Mouse (Mus musculus) 3T3-L1 (cell line): ENCODE data around the gene Rnf121.
A peak's percentile ranks its signal among the peaks of the same experiment; 100 is the strongest.

Experiments used
- DNase-seq: peaks from one replicate; pipeline ENCODE4 v3.0.0-alpha.2; 2015; ENCODE audit warnings: low read depth, low spot score

Rnf121 gene

DNA sequence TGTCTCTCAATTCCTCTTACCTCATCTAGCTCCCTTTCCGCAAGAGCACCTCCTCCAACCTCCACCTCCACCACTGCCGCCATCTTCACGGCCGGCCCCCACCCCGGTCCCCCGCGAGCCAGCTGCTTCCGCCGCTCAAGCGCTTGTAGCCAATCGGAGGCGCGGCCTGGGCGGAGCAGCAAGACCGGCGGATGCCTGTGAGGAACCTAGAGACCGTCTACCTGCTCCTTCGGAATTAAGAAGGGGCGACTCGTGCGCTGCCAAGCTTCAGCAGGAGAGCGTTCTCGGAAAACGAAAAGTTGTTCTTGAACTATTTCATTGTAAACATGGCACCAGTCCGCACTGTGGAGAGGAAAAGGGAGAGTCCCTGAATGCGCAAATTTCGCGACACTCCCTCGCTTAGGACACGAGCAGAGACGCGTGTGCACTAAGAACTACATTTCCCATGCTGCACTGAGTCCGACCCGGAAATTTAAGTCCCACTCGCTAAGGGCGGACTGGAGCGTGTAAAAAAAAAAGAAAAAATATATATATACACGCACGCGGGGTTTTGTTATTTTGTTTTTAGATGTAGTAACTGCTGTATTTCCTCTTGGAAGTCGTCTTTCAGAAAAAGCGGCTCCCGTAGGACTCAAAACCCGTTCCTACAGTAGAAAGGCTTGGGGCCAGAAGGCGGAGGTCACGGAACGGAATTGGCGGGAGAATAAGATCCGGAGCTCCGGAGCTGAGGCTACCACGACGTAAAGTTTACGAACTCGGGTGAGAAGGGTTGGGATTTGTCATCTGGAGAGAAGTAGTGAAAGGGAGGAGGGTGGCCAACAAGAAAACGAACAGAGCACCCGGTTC lies at the start of gene Rnf121, which contains the start of the genes Xndc1 and Xntrpc:
Gene Rnf121 (minus strand): TSS at position 424 of the 846 bp plus-strand sequence.
Gene Xndc1 (plus strand): TSS at position 466 of the 846 bp plus-strand sequence.
Gene Xntrpc (plus strand): TSS at position 668 of the 846 bp plus-strand sequence.
- peak; percentile 91 for DNase-seq

DNA sequence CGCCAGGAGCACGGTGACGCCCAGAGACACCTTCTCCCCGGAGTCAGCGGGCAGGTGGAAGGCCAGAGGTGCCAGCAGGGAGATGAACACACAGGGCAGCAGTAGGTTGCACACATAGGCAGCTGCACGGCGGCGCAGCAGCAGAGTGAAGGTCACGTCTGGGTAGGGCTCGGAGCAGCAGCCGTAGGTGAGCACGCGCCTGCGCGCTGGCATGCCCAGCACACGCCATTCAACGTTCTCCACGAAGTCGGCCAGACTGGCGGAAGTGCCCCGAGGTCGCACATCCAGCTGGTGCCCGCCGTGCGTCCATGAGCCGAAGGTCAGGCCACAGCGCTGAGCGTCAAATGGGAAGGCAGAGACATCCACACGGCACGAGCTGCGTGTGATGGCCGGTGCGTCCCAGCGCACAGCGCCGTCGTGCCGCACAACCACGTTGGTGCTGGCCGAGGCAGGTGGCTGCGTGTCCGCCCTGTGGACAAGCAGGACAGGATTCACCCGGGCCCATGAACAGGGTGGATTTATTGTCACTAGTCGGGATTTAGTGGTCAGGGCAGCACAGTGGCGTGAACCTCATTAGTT lies 48.0 kb upstream of the Rnf121 start:
- no peak for DNase-seq

DNA sequence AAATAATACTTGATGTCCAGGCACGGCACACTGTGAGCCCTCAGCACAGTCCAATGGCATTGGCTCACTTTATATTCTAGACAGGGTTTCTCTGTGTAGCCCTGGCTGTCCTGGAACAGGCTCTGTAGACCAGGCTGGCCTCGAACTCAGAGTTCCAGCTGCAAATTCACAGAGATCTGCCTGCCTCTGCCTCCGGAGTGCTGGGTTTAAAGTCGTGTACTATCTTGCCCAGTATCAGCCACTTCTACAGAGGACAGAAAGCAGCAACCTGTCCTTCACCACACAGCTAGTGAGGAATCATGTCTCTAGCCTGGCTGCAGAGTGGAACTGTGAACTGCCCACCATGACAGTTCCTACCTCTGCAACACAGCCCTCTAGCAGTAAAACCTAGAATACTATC lies 44.5 kb upstream of the Rnf121 start:
- no peak for DNase-seq

DNA sequence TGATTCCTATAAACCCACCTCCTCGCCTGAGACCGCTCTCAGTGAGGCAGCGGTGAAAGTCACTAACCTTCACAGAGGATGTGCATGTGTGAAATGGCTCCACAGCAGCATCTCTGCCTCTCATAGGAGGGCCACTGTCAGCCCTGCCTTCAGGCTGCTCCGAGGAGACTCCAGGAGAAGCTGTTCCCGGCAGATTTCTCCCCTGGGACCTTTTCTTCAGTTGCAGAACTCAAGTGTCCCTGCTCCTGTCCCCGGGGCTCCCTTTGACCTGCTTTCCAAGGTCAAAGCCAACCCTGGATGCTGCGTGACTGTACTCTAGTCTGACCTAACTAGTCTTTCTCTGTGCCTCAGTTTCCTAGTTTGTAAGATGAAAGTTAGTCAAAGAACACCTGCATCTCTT lies 43.9 kb upstream of the Rnf121 start, which contains the start of gene Art5:
Gene Art5 (minus strand): TSS at position 319 of the 400 bp plus-strand sequence.
- no peak for DNase-seq

DNA sequence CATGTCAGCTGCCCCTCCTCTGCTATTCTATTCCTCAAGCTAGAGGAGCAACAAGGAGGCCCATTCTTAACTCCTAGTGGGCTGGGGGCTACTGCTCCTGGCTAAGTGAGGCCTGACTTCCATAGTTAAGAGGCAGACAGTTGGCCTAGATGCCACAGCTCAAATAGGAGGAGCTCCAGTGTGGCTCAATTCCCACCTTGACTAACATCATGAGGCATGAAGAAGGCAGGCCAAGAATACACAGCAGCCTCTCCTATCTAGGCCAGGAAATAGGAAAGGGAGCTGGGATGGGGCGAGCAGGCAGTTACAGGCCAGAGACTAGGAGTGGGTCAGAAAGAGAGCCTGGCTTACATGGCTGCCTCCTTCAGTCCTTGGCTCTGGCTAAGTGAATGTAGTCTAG lies 42.9 kb upstream of the Rnf121 start:
- no peak for DNase-seq

DNA sequence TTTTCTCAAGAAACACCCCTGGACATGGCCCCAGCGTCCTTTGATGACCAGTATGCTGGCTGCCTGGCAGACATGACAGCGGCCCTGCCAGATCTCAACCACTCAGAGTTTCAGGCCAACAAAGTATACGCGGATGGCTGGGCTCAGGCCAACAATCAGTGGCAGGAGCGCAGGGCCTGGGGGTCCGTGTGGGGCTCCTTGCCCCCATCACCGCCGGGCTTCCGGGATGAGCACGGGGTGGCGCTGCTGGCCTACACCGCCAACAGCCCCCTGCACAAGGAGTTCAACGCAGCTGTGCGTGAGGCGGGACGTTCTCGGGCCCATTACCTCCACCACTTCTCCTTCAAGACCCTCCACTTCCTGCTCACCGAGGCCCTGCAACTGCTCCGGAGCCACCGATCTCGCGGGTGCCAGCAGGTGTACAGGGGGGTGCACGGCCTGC lies 41.5 kb upstream of the Rnf121 start:
- DNase-seq: no peak

DNA sequence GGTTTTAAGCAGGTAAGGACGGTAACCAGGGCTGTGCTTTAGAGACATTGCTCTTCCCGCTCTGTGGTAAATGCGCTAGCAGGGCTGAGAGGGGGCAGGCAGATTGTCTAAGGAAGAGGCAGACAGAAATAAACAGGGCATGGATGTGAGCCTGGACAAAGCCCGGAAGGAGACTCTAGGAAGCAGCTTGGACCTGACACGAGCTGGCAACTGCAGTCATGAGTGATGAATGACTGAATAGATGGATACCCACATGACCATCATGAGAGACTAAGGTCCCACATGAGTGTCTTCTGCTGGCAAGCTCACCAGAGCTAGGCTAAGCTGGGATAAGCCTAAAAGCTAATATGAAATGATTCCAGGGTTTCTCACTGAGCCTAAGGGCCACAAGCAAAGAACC lies 38.9 kb upstream of the Rnf121 start:
- no peak for DNase-seq

DNA sequence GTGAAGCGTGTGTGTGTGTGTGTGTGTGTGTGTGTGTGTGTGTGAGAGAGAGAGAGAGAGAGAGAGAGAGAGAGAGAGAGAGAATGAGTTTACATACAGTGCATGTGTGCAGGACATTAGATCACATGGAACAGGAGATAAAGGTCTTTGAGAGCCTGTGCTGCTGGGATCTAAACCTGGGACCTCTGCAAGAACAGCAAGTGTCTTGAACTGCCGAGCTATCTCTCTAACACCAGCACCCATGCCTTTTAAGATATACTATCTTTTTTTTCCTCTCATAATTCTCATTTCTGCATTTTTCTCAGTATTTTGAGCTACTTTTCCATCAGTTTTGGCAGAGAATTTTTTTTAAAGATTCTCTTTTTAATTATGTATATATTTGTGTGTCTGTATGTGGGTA lies 38.3 kb upstream of the Rnf121 start:
- no peak for DNase-seq

DNA sequence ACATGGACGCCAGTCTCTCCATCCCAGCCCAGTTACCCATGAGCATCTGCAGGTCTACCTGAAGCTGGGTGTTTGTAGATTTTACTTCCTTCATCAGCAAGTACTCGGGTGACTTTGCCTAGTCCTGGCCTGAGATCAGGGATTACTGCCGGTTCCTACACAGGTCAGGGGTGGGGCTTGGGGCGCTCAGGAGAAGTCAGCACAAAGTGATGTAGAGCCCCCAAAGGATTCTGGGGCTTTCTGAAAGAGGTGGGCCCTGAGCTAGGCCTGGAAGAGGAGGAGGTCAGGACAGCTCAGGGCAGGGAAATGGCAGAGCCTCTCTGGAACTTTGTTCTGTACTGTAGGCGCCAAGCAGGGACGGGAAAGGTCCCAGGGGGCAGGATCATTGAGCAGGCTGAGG lies 37.4 kb upstream of the Rnf121 start:
- no peak for DNase-seq

DNA sequence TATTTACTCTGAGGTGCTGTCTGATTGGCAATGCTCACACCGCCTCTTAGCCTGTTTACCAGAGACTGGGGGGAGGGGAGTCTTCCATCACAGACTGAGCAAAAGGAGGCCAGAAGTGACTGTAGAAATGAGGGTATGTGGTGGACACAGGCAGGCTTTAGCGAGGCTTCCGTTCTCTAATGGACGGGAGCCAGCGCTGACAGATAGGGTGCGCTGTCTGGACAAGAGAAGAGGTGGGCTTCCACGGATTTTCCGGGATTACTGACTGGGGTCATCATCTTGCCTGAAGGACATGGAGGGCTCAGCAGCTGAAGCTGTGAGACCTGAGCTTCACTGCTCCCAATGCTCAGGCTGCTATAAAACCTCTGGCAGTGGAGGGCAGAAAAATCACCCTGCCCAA lies 37.0 kb upstream of the Rnf121 start:
- DNase-seq: no peak

DNA sequence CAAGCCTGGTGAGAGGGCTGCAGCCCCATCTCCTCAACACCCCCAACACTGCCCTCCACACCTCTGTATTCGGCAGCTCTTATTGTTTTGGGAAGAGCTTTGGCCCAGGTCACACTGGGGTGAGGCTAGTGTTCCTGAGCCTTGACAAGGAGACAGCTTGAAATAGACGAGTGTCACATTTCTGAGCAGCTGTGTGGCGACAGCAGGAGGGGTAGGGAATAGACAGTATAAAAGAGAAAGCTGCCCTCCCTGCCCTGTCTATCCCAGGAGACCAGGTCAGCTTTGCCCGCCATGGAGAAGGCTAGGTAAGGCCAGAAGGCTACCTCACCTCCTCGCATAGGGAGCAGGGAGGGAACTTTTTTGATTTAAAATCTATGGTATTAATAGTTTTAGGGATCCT lies 36.2 kb upstream of the Rnf121 start, which contains the start of gene Art1:
Gene Art1 (plus strand): TSS at position 257 of the 400 bp plus-strand sequence.
- no peak for DNase-seq

DNA sequence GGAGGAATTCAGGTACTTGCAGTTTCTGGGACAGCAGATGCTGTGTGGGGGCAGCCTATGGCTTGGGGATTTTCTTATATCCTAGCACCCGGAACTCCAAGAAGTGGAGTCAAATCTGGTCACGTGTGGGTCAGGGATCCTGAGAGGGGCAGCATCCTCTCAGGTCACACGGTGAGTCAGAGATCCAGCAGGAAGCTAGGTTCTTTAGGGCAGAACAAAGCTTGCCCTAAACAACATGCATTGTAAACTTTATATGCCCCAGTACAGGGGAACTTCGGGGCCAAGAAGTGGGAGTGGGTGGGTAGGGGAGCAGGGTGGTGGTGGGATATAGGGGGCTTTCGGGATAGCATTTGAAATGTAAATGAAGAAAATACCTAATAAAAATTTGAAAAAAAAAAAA lies 35.6 kb upstream of the Rnf121 start:
- no peak for DNase-seq

DNA sequence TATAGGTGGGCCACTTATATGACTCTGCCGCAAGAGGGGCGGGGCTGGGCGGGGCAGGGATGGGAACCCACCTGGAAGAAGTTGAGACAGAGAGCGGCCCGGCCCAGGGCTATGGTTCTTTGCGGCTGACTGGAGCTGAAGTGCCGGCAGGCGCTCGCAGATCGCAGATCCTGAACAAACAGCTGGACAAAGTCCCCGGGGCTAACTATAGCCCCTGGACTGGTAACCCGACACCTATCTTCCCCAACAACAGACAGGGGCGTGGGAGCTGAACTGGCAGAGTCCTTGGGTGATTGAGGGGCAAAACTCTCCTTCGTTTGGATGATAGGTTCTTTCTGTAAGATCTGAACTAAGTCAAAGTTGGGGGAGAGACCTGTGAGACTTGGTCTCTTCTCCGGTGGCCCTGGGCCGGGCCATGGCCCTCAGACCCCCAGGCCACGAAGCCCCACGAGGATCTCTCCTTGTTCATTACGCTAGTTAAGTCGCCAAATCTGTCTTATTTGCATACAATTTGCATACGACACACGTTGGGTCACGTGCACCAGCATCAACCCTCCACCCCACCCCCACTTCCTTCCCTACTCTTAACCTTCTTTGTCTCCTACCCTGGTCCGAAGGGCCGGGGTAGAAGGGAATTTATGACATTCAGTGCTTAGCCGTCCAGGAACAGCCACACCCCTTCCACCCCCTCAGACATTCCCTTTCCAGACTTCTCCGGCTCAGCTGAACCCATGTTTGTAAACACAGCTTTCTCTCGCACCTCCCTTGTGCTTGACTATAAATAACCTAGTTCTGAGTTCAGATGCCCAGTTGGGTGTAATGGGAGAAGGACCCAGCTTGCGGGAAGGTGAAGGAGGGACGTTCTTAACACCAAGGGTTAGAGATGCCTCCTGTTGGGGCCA lies 34.7 kb upstream of the Rnf121 start:
- no peak for DNase-seq

DNA sequence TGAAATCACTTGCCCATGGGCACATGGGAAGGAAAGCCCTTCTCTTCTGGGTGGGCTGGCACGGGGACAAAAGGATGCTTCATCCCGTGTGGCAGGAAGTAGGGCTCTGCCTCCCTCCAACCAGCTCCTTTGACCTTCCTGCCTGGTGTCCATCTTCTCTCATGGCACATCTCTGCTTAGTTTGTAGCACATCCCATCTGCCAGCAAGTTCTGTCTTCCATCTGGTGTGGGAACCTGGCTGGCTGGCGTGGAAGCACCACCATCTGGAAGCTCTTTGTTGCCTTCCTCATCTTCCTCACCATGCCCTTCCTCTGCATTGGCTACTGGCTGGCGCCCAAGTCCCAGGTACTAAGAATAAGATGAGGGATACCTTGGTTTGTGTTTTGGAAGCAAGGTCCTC lies 22.1 kb upstream of the Rnf121 start:
- DNase-seq: no peak

DNA sequence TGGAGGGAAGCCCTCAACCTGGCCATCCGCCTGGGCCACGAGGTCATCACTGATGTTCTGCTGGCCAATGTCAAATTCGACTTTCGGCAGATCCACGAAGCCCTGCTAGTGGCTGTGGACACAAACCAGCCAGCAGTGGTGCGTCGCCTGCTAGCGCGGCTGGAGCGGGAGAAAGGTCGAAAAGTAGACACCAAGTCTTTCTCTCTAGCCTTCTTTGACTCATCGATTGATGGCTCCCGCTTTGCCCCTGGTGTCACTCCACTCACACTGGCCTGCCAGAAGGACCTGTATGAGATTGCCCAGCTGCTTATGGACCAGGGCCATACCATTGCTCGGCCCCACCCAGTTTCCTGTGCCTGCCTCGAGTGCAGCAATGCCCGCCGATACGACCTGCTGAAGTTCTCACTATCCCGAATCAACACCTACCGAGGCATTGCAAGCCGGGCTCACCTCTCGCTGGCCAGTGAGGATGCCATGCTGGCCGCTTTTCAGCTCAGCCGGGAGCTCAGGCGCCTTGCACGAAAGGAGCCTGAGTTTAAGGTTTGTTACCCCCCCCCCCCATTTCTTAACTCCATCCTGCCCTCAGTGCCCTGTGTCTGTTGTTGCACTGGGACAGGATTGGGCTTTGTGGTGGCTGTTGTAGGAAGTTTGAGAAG lies 18.9 kb upstream of the Rnf121 start:
- no peak for DNase-seq

DNA sequence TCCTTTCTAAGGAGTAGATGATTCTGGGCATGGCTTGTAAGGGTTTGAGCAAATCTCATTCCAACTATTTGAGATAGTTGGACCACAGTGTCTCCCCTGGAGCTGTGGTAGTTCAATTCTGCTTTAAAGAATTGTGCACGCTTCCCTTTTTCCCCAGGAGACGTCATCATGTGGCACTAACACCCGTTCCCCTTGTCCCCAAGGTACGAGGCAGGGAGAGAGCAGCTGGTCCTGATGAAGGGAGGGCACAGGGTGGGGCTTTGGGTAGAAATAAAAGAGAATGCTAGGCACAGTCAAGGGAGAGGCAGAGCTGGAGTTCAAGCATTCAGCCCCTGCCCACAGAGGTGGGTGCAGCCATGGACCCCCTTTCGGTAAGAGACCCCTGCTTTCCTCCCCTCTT lies 17.5 kb upstream of the Rnf121 start, which contains the start of gene Trpc2:
Gene Trpc2 (plus strand): TSS at position 301 of the 400 bp plus-strand sequence.
- DNase-seq: no peak

DNA sequence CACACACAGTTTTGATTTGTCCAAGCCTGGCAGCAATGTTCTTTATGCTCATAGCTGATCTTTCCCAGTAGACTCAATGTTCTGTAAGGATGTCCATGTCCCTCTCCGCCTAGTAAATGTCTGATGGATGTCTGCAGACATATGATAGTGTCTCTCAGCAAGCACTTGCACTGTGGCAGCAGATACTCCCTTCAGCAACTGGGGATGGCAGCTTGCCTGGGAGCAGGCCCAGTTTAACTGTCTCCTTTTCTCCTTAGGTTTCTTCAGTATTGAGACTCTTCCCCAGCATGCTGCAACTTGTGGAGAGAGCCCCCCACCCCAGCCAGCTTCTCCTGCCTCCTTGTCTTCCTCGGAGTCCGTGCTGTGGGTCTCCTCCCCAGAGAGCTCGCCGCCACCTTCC lies 16.5 kb upstream of the Rnf121 start:
- no peak for DNase-seq

DNA sequence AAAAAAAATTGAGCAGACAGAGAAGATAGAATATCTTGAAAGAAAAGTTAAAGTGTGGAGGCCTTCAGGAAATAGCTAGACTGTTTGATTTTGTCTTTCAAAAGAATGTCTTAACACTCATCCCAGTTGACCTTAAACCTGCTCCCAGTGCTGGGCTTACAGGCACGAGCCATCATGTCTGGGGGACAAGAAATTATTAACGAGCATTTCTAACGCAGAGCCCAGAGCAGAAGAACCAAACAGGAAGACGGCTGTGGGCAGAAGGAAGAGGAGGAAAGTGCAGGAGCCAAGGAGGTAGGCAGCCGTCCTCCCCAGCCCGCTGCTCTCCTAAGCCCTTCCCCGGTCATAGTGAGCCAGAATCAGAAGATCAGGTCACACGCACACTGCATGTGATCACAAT lies 15.0 kb upstream of the Rnf121 start:
- DNase-seq: no peak

DNA sequence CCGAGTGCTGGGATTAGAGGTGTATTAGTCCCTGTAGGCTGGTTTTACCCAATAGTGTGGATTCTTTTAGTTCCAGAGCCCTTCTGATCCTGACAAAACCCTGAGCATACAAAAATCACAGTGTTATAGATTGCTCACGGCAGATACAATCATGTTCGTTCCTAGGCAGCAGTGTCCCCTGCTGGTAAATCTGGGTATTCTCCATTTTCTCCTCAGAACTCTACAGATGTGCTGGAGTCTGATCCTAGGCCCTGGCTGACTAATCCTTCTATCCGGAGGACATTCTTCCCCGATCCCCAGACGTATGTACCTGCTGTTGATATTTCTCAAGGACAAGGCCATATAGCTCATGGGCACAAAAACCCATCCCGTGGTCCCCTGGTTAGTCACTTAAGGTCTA lies 13.2 kb upstream of the Rnf121 start:
- peak; percentile 67 for DNase-seq

DNA sequence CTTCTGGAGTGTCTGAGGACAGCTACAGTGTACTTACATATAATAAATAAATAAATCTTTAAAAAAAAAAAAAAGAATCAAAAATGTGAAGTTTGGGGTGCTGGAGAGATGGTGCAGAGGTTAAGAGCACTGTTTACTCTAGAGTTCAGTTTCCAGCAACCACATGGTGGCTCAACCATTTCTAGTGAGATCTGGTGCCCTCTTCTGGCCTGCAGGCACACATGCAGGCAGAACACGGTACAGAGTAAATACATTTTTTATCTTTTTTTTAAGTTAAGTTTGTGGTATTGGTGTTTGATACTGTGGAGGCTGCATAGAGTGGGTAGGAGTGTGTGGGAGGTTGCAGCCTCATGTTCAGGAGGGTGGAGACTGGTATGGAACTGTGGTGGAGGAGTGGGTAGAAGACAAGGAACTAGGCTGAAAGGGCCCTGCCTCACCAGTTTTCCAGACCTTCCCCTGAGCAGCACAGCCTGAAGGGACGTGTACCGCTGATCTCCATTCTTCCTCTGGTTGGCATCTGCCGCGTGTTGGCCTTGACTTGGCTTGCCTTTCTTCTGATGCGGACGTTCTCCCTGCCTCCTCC lies 11.5 kb upstream of the Rnf121 start:
- DNase-seq: peak; percentile 58

DNA sequence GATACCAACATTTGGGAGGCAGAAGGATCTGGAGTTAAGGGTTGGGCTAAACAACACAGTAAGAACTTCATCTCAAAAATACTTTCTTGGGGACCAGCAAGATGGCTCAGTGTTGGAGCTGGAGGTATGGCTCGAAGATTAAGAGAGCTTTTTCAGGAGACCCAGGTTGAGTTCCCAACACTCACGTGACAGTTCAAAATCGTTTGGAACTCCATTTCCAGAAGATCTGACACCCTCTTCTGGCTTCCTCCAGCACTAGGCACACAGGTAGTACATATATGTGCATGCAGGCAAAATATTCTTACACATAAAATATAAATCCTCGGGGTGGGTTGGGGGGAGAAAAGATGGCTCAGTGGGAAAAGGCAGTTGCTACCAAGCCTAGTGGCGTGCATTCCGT lies 1.1 kb upstream of the Rnf121 start:
- DNase-seq: peak; percentile 18
